Mouse (Mus musculus): ENCODE data around the gene Car2.

Car2 gene

DNA sequence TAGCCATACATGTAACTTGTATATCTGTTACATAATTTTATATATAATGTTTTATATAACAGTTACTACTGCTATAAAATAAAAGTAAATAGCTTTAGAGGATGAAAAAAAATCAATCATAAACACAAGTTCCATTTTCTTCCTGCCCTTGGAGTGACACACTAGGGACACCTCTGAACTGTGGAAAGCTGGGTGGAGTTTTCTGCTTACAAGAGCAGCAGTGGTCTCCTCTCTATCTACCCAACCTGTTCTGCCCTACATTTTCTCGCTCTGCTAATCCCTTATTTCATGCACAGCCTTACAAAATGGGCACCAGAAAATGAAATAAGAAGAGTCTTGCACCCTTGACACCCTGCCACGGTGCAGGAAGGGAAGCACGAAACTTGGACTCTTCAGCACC lies 6.8 kb upstream of the Car2 start:
- no peak for DNase-seq

GRCm38 (mm10) chr3:14880277-14880676 lies 5.8 kb upstream of the Car2 start:
- no peak for DNase-seq

- no peak for DNase-seq
These were observed 4.1 kb upstream of the Car2 start for GRCm38 (mm10) chr3:14882005-14882404.

GRCm38 (mm10) chr3:14882756-14883155 lies 3.3 kb upstream of the Car2 start:
- DNase-seq, result no peak

DNA sequence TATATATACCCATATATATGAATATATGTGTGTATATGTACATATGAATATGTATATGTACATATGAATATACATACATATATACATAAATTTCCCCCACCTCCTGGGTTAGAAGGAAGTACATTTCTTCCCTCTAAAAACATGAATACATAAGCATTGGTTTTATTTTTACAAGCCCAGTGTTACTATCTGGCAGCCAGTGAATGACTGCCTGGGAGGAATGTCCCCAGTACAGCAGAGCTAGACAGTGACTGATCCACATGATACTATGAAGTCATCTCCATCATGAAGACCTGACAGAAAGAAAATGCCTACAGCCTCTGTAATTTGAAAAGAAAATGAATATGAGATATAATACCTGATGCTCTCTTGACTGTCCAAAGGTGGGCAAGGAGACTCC lies 1.2 kb upstream of the Car2 start:
- DNase-seq, result no peak

DNA sequence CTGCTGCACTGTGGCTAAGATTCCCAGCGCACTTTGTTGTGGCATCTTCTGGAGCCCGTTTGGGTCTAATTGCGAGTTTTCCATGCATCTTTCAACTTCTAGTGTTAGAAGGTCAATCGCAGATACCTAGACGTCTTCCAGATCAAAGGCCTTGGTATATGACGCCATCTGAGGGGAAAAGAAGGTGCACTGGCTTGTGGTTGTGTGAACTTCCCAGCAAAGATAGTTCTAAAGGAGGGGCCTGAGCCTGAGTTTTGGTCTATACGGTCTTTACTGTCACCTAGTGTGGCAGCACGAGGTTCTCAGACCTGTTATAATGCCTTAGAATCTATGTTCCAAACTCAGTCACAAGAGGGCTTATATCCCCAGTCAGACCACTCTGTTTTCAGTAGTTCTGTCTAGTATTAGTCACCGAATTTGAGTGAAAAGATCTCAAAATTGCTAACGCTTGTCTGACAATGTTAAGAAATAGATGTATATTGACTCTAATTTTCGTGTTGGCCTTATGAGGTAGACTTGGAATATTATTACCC lies 1.1 kb downstream of the Car2 start:
- no peak for DNase-seq

DNA sequence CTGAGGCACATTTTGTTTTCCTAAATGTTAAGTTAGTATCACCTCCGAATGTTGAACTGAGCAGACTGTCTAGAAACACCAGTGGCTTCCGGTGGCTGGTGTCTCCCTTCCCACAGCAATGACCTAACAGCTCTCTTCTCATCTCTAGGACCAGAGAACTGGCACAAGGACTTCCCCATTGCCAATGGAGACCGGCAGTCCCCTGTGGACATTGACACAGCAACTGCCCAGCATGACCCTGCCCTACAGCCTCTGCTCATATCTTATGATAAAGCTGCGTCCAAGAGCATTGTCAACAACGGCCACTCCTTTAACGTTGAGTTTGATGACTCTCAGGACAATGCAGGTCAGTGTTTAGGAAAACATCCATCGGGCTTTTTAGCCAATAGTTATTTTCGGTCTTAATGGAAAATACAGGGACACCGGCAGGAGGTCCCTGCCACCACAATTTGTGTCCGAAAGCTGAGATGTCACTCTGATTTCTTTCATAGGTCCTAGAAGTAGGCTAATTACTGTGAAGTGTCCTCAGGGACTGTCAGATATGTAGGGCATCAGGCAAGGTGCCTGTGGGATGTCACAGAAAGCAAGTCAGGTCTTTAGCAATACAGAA lies 1.7 kb downstream of the Car2 start:
- peak in 1 of 2 experiments; percentile 21 for DNase-seq

GRCm38 (mm10) chr3:14888549-14888948 lies 2.5 kb downstream of the Car2 start:
- DNase-seq, result no peak

DNA sequence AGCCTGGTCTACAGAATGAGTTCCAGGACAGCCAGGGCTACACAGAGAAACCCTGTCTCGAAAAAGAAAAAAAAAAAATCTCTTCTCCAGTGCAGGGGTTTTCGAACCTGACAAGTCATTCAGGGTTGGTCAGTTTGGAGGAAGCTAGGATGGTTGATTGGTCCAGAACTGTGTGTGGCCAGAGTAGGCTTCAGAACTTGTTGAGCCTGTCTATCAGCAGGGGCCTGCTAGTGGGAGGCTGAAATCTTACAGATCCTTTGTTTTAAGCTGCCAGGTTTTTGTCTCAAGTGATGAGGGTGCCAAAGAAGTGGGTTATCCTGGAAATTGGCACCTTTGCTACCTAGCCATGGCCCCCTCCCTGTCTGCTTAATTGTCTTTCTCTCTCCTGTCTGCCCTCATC lies 3.0 kb downstream of the Car2 start:
- no peak for DNase-seq

- no peak for DNase-seq
These were observed 3.8 kb downstream of the Car2 start for GRCm38 (mm10) chr3:14889716-14890409.

DNA sequence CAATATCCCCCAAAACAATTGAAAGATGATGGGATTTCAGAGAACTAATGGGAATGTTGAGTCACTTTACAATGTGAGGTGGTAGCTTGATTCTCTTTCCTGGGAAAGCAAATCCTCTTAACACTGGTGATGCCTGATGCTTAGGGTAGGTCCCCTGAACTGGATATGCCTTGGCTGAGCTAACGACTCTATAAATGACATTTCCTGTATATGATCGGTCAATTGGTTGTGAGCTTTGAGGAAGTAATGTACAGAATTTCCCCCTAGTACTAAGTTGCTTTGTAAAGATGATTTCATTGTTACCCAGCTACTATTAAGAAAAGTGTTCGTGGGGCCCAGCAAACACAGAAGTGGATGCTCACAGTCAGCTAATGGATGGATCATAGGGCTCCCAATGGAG lies 6.9 kb downstream of the Car2 start:
- DNase-seq, result no peak

DNA sequence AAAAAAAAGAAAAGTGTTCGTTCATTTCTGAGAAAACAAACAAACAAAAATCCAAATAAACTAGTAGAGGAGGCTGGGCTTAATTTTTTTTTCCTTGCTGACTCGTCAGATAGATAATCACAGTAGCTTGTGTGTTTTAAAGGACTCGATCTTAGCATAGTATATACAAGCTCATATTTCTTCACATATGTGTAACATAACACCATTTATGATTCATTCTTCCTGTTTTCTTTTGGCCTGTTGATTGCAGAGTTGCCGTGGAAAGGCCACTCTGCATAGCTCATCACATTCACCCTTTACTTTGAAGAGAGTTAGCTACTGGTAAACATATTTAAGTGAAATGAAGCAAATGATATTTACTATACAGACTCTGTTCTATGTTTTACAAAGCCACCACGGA lies 7.6 kb downstream of the Car2 start:
- no peak for DNase-seq

DNA sequence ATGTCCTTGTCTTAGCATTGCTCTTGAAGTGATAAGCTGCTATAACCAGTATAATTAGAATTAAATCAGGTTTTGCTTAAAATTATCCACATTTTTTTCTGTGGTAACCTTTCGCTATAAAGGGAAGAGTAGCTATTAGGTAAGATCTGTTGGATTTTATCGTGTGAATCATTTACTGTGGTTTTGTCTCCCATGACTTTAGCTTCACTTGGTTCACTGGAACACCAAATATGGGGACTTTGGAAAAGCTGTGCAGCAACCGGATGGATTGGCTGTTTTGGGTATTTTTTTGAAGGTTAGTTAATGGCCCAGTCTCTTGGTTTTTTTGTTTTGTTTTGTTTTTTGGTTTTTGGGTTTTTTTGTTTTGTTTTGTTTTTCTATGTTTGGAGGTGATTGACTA lies 9.3 kb downstream of the Car2 start:
- DNase-seq, result no peak

DNA sequence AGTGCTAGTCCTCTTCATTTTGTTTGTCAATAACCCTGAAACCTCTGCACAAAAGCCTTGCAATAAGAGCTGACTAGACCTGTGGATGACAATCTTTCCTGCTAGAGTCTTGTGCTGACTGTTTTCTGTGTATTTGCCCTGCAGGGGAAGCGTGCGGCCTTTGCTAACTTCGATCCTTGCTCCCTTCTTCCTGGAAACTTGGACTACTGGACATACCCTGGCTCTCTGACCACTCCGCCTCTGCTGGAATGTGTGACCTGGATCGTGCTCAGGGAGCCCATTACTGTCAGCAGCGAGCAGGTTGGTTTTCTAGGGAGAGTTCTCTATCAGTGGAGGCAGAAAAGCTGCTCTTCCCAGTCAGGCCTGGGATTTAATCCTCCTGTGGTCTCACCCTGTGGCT lies 11.7 kb downstream of the Car2 start:
- no peak for DNase-seq

DNA sequence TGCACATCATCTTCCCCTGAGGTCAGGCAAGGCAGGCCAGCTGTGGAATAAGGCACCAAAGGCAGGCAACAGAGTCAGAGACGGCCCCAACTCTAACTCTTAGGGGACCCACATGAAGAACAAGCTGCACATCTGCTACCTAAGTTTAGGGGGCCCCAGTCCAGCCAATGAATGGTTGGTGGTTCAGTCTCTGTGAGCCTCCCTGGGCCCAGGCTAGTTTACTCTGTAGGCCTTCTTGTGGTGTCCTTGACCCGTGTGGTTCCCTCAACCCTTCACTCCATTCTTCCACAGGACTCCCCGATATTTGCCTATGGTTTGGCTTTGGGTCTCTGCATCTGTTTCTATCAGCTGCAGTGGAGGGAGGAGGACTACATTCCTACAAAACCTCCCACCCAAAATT lies 17.3 kb downstream of the Car2 start:
- no peak for DNase-seq

DNA sequence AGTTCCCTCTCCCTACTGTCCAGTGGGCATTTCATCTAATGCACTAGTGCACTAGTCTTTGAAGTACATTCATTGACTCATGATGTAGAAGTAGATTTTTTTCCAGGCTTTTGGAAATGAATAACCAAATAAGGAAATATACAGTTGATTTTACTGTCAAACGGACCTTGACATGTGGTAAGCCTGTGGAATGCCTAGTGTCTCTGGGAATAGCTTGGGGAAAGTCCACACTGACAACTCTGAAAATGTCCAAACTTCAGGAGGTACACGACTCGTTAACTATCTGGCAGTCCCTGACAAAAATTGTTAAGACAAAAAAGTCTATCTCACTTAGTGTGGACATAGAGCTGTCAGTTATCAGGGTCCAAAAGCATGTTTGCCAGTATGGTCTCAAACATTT lies 18.1 kb downstream of the Car2 start:
- DNase-seq, result no peak

DNA sequence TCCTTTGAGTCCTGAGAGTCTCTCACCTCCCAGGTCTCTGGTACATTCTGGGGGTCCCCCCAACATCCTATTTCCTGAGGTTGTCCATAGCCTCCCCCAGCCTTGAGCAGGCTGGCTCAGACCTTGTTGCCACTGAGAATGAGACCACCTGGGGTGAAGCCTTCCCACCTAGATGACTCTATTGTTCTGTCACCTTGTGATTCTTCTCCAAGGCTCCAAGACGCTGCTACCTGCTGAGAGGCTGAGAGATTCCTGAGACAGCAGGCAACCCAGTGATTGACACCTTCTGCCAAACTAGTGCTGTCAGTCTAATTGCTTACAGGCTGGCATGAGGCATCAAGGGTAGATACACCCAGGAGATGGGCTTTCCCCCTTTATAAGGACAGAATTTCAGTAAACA lies 21.2 kb downstream of the Car2 start:
- DNase-seq, result no peak

DNA sequence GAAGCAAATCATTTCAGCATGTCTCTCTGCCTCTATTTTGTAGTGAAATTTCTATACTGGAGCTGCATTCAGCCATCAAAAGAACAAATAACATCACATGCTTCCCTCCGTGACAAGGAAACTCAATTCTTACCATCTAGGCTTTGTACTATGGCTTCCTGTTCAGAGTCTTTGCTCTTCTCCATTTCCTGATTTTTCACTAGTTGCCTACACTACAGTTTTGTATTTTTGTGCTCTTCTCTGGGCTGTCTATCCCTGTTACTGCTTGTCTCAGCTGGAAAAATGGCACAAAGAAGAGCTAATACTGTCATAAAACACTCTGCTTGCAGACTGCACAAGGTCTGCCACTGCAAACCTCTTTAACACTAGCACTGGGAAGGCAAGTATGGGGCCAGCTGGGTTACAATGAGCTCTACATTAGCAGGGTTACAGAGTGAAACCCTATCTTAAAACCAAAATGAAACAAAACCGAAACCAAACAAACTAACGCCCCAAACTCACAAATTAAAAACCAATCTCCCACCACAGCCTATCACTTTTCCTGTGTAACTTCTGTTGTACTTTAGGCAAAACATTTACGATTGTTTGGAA lies 26.0 kb downstream of the Car2 start:
- DNase-seq, result no peak

DNA sequence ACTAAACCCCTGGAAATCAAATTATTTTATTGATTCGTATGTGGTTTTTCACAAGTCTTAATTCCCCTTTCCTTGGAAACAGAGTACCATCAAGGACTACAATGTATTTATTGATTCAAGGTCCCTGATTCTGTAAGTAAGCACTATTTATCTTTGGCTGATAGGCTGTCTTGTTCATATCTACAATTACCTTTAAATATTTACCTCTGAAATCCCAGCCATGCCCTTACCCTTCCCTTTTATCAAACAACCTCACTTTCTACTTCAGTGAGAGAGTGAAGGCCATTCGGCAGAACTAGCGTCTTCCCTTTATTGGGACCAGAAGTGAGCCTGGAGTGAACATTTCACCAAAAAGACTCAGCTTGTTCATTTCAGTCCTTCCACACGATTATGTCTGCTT lies 27.7 kb downstream of the Car2 start:
- no peak for DNase-seq

DNA sequence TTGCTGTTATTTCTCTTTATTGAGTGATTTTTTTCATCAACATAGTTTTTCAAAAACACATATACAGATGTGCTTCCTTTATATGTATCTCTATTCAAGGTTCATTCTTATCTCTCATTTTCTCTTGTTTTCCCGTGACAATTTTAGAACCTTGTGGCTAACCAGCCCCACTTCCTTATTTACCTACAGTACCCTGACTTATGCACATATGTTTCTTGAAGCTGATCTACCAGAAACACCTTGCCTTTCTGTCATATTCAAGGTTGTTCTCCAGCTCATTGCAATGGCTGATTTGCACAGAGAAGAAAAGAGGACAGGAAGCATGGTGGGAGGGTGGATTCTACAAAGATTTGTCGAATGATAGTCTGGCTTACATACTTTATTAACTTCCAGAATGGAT lies 29.3 kb downstream of the Car2 start:
- DNase-seq, result no peak

DNA sequence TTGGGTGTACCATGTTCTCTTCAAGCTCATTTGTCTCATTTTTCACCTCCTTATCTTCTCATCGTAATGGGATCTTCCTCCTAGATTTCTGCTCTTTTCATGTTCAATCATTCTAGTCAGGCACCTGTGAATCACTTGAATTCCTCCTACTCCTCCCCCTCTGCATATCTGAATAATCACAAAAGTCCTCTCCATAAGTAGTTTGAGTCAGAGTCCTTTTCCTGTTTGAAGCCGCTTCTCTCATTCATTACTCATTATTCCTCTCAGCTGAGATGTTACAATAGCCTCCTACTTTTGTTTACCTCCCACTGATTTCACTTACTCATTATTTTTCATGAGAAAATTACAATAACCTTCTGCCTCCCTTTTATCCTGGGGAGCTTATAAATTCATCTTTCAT lies 31.2 kb downstream of the Car2 start:
- DNase-seq, result no peak

- DNase-seq, result no peak
These were observed 58.6 kb downstream of the Car2 start for GRCm38 (mm10) chr3:14944706-14945105.

DNA sequence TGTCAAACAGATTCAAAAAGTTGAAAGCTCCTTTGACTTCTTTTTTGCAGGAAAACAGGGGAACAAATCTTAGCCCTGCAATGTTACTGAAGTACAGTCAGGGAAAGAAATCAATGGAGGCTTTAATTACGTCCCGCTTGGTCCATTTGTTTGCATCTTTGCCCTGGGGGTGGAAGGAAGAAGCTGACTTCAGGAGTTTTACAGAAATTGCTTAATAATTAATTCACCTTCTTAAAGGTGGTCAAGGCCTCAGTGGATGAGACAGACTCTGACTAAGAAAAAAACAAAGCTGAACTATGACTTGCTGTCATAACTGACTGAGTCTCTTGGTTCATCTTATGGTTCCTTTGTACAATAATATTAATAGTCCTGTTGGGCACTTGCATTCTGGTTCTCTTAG lies 59.6 kb downstream of the Car2 start:
- no peak for DNase-seq

GRCm38 (mm10) chr3:14948067-14948800 lies 62.2 kb downstream of the Car2 start:
- peak; percentile 56 to 83 for DNase-seq
